Mouse (Mus musculus) lung, postnatal 25 days (tissue): ENCODE results near the gene Phf14.
A peak's percentile ranks its signal among the peaks of the same experiment; 100 is the strongest.

Experiments used
- DNase-seq: peaks from one replicate; pipeline ENCODE4 v3.0.0; 2022; ENCODE audit warnings: low spot score

The Phf14 gene

DNA sequence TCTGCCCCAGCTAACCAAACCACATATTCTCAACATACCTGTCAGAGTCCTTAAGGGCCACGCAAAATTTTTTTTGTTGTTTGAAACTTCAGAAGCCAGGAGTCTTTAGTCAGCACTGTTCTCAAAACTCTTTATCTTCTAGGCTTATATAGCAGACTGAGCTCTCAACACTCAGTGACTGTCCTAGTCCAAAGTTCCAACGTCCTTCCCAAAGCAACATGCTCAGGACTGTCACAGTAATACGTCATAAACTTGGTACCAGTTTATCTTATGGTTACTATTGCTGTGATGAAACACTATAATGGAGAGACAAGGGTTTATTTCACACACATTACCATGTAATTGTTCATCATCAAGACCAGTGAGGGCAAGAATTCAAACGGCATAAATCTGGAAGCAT is 113.9 kb downstream of the Phf14 start:
- DNase-seq: no peak

- DNase-seq: no peak
Measured at GRCm38 (mm10) chr6:12023395-12023794, 115.8 kb downstream of the Phf14 start.

- no peak for DNase-seq
Measured at GRCm38 (mm10) chr6:12026804-12027537, 119.4 kb downstream of the Phf14 start.

- DNase-seq: no peak
Measured at GRCm38 (mm10) chr6:12034561-12034960, 127.0 kb downstream of the Phf14 start.

GRCm38 (mm10) chr6:12038268-12038667 is 130.7 kb downstream of the Phf14 start:
- DNase-seq: peak; percentile 18

DNA sequence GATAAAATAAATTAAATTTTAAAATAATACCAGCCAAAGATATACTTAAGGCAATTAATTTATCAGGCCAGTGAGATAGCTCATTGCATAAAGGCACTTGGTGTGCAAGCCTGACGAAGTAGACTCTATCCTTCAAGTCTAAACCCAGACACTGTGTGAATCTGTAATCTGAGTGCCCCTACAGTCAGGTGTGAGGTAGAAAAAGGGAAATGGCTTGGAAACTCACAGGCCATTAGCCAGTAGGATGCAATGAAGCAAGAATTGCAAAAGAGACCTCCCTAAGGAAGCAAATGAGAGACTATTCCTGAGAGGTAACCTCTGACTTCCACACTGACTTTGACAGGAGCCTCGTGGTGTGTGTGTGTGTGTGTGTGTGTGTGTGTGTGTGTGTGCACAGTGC is 145.3 kb downstream of the Phf14 start:
- DNase-seq: no peak

DNA sequence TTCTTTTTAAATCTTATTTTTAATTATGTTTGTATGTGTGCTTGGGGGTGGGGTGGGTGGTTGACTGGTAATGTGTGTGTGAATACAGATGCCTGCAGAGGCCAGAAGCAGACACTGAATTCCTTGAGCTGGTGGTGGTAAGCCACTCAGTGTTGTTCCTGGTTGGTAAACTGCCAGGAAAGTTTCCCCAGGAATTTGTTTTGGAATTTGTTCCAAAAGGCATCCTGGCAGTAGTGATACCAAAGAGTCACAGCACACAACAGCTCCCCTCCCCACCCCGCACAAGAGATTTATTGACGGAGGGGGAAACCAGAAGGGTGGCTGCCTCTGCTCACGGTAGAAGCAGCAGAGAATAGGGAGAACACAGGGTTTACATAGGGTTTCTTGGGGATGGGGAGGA is 146.5 kb downstream of the Phf14 start:
- peak; percentile 62 for DNase-seq

- no peak for DNase-seq
Measured at GRCm38 (mm10) chr6:12058717-12059116, 151.1 kb downstream of the Phf14 start.

GRCm38 (mm10) chr6:12059971-12060370 is 152.4 kb downstream of the Phf14 start:
- no peak for DNase-seq

DNA sequence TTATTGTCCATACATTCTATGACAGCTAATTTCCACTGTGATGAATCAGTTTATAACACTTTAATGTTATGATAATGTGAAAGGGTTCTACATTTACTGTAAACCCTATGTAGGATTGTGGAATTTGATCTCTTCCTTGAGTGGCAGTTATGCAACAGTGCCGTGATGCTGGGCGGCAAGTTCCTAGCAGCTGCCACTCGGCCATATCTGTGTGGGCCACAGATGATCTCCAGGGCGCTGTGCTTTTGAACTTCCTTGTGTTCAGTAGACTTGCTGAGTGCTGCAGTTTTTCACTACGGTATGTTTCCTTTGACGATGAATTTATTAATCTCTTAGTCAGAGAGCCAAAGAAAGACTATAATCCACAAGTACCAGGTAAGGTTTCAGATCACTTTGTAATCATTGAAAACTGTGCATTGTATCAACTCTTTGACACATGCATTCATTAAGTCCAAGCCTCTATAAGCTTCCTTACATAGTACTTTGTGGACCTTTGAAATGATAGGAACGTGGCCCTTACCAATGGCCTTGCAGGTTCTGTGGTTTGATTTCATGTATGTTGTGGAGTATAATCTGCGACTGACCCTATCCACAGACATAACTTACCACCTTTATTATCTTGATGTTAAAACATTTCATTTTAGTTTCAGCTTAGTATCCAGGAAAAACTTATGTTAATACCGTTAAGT is 153.0 kb downstream of the Phf14 start:
- no peak for DNase-seq

DNA sequence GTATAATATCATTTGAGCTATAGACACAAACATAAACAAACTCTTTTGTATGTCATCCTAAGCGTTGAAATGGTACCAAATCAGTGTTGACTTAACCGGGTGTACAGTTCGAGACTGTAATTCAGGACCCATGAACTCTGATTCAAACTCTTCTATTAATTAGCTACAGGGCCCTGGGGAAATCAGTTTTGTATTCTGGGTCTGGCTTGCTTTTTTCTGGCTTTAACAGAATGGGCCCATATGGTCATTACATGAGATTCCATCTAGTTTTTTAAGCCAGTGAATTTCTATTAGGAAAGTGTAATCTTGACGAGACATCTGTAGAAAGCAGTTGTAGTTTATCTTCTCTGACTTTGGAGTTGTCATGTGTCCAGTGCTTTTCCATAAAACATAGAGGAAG is 160.3 kb downstream of the Phf14 start:
- no peak for DNase-seq

DNA sequence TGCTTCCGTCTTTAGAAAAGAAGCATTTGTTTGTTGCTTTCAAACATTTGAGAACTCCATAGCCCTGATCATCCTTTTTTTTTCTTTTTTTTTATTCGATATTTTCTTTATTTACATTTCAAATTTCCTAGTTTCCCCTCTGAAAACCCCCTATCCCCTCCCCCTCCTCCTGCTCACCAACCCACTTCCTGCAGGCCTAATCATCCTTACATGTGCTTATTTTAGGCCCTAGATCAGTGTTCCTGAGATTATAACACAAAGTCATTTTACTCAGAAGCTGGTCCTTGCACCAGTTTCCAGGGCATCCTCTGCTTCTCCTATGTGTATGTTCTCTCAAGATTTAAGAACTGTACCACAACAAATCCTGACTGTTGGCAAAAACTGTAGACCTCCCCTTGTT is 161.7 kb downstream of the Phf14 start:
- no peak for DNase-seq

DNA sequence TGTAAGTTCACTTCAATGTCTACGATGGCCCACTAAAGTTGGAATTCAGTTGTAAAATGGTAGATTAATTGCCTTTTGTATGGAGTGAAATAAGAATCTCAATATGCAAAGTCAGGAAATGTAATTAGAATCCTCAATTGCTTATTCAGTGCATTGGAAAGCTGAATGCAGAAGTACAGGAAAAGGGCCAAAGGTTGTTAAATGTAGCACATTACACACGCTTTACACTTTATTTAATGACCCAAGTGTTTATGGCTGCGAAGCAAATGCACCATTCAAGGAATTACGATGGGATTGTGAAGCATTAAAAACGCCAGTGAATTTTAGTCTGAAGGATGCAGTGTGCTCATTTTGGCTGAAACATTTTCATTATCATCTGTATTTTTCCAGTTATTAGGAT is 167.0 kb downstream of the Phf14 start:
- no peak for DNase-seq

GRCm38 (mm10) chr6:12077338-12077737 is 169.7 kb downstream of the Phf14 start:
- no peak for DNase-seq

- DNase-seq: no peak
Measured at GRCm38 (mm10) chr6:12077880-12078618, 170.4 kb downstream of the Phf14 start.

DNA sequence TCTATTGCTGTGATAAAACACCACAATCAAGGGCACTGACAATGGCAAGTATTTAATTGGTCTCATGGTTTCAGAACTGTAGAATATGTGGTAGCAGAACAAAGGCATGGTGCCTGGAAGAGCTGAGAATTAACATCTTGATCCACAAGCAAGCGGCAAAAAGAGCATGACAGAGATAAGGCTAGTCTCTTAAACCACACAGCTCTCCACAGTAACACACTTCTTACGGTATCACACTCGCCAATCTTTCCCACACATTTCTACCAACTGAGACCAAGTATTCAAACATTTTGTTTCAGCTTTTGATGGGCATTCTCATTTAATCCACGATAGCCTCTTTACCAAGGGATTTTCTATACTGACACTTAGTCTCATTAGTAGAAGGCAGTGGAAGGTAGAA is 171.7 kb downstream of the Phf14 start:
- no peak for DNase-seq

GRCm38 (mm10) chr6:12080423-12080822 is 172.8 kb downstream of the Phf14 start:
- no peak for DNase-seq

DNA sequence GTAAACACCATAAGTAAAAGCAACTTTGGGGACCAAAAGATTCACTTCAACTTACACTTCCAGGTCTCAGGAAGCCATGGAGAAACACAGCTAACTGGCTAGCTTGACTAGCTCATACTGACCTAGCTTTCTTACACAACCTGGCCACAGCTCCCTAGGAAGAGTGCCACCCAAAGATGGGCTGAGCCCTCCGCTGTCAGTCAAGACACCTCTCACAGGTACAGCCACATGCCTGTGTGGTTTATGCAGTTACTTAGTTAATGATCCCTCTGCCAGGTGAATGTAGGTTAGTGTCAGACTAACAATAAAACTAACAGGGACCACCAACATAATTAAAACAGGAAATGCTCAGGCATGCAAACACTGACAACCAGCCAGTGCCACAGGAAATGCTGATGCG is 174.1 kb downstream of the Phf14 start:
- DNase-seq: no peak

- no peak for DNase-seq
Measured at GRCm38 (mm10) chr6:12082125-12082524, 174.5 kb downstream of the Phf14 start.

DNA sequence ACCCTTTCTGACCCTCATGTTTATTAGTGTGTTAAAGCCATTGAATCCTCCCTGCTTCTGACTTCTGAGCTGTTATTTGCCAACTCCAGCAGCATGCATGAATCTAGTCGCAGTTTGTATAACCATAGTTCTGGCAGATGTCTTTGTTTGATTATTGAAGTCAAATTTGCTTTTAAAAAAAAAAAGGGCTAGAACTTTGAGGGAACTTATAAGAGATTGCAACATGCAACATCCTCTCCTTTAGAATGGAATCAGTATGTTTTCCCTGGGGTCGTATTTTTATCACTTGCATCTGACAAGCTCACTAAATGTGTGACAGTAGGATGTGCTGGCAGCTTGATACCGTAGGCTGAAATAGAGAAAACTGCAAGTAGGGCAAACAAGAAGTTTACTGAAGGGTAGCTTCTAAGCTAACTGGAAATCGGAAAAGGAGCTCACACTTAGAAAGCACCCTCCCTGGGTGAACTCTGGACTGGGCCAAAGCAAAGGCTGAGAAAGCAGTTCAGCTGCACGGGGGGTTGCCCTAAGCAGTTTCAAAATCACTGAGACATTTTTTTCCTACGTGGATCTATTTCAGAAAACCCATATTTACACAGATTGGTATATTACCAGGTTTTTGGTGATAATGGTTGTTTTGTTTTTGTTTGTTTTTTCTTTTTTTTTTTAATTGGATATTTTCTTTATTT is 175.1 kb downstream of the Phf14 start:
- DNase-seq: no peak

- DNase-seq: no peak
Measured at GRCm38 (mm10) chr6:12084721-12085120, 177.1 kb downstream of the Phf14 start.

DNA sequence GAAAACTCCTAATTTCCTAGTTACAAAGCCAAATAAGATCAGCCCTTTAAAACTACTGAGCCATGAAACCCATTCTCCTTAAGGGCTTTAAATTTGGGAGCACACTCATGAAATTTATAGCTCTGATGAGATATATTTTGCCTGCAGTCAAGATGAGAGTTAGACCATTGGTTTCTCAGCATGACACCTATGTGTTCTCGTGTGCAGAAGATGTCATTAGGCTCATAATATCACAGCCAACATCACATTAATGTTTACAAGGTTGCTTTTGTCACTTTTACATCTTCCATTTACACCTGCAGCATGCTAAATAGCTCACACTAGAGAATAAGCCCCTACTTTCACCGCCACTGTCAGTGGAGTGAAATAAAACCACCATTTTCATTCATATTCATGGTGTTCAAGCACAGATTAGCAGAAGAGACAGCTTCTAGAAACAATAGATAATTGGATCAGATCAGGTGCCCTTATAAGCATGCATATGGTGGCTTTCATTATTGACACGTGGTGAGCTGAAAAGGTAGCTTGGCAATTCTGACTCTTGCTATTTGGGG is 181.9 kb downstream of the Phf14 start:
- no peak for DNase-seq
